Mouse (Mus musculus): ENCODE measurements around the gene Krt222. TPM values are rescaled to one million over a fixed set of nuclear protein-coding genes. Genes with fewer than 3 reads are reported as not detected.
"Not testable (repeated sequence)": the region's sequence is repeated elsewhere in the genome, so short reads cannot be mapped to it uniquely, and the experiment has no call there.

Gene Krt222
- polyA plus RNA-seq, 1 experiment = 0.11 TPM

GRCm38 (mm10) chr11:99247916-99248315 is 4.0 kb upstream of the Krt222 start:
- TF ChIP-seq POLR2A (IDR thresholded peaks at IDR 0.05; ENCODE audit: borderline replicate concordance, extremely low read depth, low read depth, low read length) (no peak), CTCF (IDR thresholded peaks at IDR 0.05; ENCODE audit: insufficient read depth, low read length) (no peak)
- Histone ChIP-seq H3K4me3 (replicated peaks; ENCODE audit: extremely low read depth, low read depth, low read length) (no peak overlapping the region), H3K4me1 (ENCODE audit: control insufficient read depth, insufficient read depth, low read length) (no peaks in the 10 kb centered on the region)
- no peak for DNase-seq
- WGBS = 94% methylated on average over 4 of the region's 4 CpGs

- not testable (repeated sequence) for DNase-seq; H3K4me1 ChIP-seq (ENCODE audit: control insufficient read depth, insufficient read depth, low read length); H3K4me3 ChIP-seq (replicated peaks; ENCODE audit: extremely low read depth, low read depth, low read length)
- 60% methylated on average over 3 of the region's 3 CpGs for WGBS
Measured at GRCm38 (mm10) chr11:99244519-99244918, 634 bp upstream of the Krt222 start.

DNA sequence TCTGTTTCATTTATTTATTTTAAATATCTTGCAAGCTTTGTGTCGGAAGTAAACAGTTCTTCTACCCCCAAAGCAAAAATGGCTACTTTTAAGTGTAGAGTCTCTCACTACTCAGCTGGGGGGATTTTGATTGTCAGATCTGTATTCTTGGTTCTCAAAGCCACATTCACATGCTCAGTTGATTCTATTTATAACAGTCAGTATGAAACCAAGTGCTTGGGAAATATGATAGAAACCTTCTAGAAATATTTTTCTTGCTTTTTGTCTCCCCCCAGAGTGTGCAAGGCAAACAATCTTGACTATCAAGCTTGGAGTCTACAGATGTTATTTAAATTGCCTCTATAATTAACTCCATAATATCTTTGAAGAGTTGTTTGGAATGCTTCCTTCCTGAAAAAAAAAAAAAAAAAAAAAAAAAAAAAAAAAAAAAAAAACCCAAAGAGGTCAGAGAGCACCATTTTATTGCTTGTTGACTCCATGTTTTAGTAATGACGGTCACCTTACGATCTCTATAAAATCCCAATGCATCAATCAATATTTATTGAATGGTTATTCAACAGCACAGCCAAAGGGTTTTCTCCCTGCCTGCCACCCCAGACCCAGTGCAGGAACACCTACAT is 575 bp downstream of the Krt222 start:
- DNase-seq = no peak
- no peaks in the 10 kb centered on the region for H3K4me1 ChIP-seq (ENCODE audit: control insufficient read depth, insufficient read depth, low read length)
- TF ChIP-seq POLR2A (IDR thresholded peaks at IDR 0.05; ENCODE audit: borderline replicate concordance, extremely low read depth, low read depth, low read length) (no peak), CTCF (IDR thresholded peaks at IDR 0.05; ENCODE audit: insufficient read depth, low read length) (no peak)
- no peak overlapping the region for H3K4me3 ChIP-seq (replicated peaks; ENCODE audit: extremely low read depth, low read depth, low read length)
- WGBS = 40% methylated on average over 3 of the region's 3 CpGs

DNA sequence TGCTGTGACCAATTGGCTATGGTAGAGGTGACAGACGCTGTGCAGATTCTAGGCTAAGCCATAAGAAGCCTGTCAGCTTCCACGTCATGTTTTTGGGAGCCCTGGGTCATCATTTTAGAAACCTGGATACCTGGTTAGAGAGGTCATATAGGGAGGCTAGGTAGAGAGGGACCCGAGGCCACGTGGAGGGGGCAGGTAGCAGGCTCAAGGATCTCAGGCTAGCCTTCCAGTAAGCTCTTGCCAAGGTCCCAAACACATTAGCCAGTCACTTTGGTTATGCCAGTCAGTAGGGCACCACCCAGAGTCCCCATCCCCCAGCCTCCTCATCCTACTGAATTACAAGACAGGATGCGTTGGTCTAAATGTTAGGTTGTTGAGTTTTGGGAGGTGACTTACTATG is 1.8 kb downstream of the Krt222 start:
- H3K4me3 ChIP-seq (replicated peaks; ENCODE audit: extremely low read depth, low read depth, low read length) = no peak overlapping the region
- H3K4me1 ChIP-seq (ENCODE audit: control insufficient read depth, insufficient read depth, low read length) = no peaks in the 10 kb centered on the region
- TF ChIP-seq POLR2A (IDR thresholded peaks at IDR 0.05; ENCODE audit: borderline replicate concordance, extremely low read depth, low read depth, low read length) (no peak), CTCF (IDR thresholded peaks at IDR 0.05; ENCODE audit: insufficient read depth, low read length) (no peak)
- DNase-seq = no peak
- WGBS = 74% methylated on average over 5 of the region's 5 CpGs

- no peak for DNase-seq
- 25% methylated on average over 14 of the region's 14 CpGs for WGBS
- H3K4me3 ChIP-seq (replicated peaks; ENCODE audit: extremely low read depth, low read depth, low read length) = no peak overlapping the region
- H3K4me1 ChIP-seq (ENCODE audit: control insufficient read depth, insufficient read depth, low read length) = no peaks in the 10 kb centered on the region
- TF ChIP-seq POLR2A (IDR thresholded peaks at IDR 0.05; ENCODE audit: borderline replicate concordance, extremely low read depth, low read depth, low read length) = peak; percentile 7; the same call in 1 of the 2 replicates
- no peak for TF ChIP-seq CTCF (IDR thresholded peaks at IDR 0.05; ENCODE audit: insufficient read depth, low read length)
Measured at GRCm38 (mm10) chr11:99238468-99238867, 5.4 kb downstream of the Krt222 start.

DNA sequence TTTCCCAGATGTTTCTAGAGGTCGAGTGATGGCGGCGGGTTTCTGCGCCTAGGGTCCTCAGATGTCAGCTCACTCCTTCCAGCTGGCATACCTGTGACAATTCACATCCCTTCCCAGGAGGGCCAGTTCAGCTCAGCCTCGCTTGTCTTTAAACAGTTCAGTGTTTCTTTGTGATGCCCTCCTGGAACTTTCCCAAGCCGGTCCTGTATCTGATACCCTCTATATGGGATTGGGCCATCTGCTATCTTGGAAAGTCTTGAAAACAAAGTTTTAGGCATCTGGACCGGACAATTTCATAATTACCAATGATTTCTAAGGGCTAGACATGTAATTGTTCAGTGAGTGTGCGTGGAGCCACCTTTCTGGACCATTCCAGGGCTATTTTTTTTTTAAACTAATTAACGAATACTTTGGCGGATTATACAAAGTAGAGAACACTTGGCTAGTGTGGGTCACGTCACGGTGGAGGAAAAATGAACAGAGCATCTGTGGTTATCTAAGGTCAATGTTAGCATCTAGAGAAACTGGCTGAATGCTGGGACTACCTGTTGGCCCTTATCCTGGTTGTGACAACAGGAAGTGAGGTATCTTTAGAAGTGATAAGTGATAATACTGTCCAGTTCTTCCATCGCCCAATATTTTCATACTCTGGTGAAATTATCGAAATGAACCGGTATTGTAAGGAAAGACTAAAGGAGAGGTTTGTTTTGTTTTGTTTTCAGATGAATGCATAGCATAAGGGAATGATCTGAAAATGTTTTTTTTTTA is 12.7 kb downstream of the Krt222 start:
- TF ChIP-seq POLR2A (IDR thresholded peaks at IDR 0.05; ENCODE audit: borderline replicate concordance, extremely low read depth, low read depth, low read length) (no peak), CTCF (IDR thresholded peaks at IDR 0.05; ENCODE audit: insufficient read depth, low read length) (no peak)
- no peak for DNase-seq
- H3K4me1 ChIP-seq (ENCODE audit: control insufficient read depth, insufficient read depth, low read length) = peaks cover 11% of the 10 kb centered on the region
- H3K4me3 ChIP-seq (replicated peaks; ENCODE audit: extremely low read depth, low read depth, low read length) = peak overlapping the region; percentile 88
- 24% methylated on average over 15 of the region's 15 CpGs for WGBS

GRCm38 (mm10) chr11:99230261-99231048 is 13.4 kb downstream of the Krt222 start, which contains the start of gene Smarce1:
Smarce1 (minus strand) TSS chr11:99231017.
- peak; percentile 86 for DNase-seq
- H3K4me1 ChIP-seq (ENCODE audit: control insufficient read depth, insufficient read depth, low read length) = peaks cover 11% of the 10 kb centered on the region
- WGBS = under 1% methylated on average over 86 of the region's 87 CpGs
- TF ChIP-seq CTCF (IDR thresholded peaks at IDR 0.05; ENCODE audit: insufficient read depth, low read length) (no peak), POLR2A (IDR thresholded peaks at IDR 0.05; ENCODE audit: borderline replicate concordance, extremely low read depth, low read depth, low read length) (peak; percentile 37; the same call in 1 of the 2 replicates)
- peak within 1 kb of the TSS; percentile 88 for H3K4me3 ChIP-seq (replicated peaks; ENCODE audit: extremely low read depth, low read depth, low read length)

DNA sequence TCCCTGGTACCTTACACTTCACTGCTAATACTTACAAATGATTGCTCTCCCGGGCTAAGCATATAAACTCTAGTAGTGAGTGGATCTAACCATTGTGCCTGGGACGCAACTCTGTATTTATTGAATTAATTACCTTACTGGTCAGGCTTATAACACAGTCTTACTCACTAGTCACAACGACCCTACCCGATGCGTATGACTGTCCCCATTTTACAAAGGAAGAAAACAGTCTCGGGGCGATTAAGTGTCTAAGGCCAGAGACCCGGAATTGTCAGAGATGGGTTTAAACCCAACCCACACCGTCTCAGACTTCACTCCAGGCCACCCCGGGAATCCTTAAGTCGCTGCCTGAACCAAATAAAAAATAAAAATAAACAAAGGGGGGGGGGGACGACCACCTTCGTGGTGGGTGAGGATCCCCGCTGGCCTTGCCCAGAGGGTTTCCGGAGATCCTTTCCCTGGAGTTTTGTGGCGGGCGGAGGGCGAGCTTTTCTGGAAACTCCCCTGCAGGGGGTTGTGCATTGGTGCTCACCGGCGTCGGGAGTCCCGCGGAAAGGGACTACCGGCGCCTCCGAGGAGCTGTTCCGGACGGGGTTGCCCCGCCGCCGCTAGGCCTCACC is 14.1 kb downstream of the Krt222 start:
- TF ChIP-seq CTCF (IDR thresholded peaks at IDR 0.05; ENCODE audit: insufficient read depth, low read length) (no peak), POLR2A (IDR thresholded peaks at IDR 0.05; ENCODE audit: borderline replicate concordance, extremely low read depth, low read depth, low read length) (no peak)
- peak overlapping the region; percentile 88 for H3K4me3 ChIP-seq (replicated peaks; ENCODE audit: extremely low read depth, low read depth, low read length)
- DNase-seq = no peak
- peaks cover 11% of the 10 kb centered on the region for H3K4me1 ChIP-seq (ENCODE audit: control insufficient read depth, insufficient read depth, low read length)
- WGBS = 1% methylated on average over 31 of the region's 31 CpGs

DNA sequence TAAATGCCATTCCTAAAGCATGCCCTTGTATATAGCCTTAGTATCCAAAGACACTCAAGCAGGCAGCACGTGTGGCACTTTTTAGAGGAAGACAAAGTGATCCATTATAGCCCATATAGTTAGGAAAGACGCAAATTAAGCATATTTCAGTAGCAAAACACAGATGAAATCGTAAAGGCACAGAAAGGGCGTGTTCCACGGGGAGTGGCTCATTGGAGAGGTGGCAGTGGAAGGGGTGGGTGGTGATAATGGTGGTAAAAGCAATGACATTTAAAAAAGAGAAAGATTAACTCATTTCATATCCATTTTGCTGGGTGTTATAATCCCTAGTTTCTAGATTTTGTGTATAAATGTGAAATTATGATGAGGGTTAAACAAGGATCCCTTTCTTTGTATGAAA is 17.6 kb downstream of the Krt222 start:
- DNase-seq = no peak
- TF ChIP-seq CTCF (IDR thresholded peaks at IDR 0.05; ENCODE audit: insufficient read depth, low read length) (no peak), POLR2A (IDR thresholded peaks at IDR 0.05; ENCODE audit: borderline replicate concordance, extremely low read depth, low read depth, low read length) (no peak)
- H3K4me1 ChIP-seq (ENCODE audit: control insufficient read depth, insufficient read depth, low read length) = peaks cover 13% of the 10 kb centered on the region
- WGBS = 82% methylated on average over 5 of the region's 5 CpGs
- no peak overlapping the region for H3K4me3 ChIP-seq (replicated peaks; ENCODE audit: extremely low read depth, low read depth, low read length)
